Mouse (Mus musculus): ENCODE results near the gene Acss2. TPM values are rescaled to one million over a fixed set of nuclear protein-coding genes. Genes with fewer than 3 reads are reported as not detected.
A peak's percentile ranks its signal among the peaks of the same experiment; 100 is the strongest.

Gene Acss2
- polyA plus RNA-seq, 1 experiment from 2014 or later, result 30.6 TPM

DNA sequence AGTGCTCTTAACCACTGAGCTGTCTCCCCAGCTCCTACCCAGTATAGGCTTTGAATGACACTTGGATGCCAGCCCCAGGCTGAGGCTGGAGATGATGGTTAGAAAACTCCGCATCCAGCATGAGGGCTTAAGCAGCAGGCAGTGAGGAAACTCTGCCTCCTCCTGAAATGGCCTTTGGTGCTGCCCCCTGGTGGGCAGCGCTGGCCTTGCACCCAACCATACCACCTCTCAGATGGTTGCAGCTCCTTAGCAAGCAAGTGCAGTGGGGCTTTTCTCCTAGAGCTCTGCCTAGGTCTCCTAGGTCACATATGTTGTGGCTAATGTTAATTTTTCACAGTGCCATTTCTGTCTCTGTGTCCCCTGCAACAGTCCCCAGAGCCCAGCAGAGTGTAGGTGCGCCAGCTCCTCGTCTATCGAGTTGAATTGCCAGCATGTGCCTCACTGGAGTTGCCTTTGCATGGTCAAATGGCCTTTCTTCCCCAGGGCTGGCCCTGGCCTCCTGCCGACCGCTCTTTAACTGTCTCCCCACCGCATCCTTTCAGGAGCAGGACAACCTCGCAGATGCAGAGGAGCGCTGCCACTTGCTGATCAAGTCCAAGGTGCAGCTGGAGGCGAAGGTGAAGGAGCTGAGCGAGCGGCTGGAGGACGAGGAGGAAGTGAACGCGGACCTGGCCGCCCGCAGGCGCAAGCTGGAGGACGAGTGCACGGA, 109.4 kb downstream of the Acss2 start:
- WGBS, result 42% methylated on average over 21 of the region's 21 CpGs
- H3K4me3 ChIP-seq (ENCODE audit: low read depth, low read length), result no peak overlapping the region
- peaks cover 31% of the 10 kb centered on the region for H3K27me3 ChIP-seq (ENCODE audit: control insufficient read depth, insufficient read depth, low read length)
- H3K4me1 ChIP-seq (ENCODE audit: control insufficient read depth, insufficient read depth, low read length), result peaks cover 12% of the 10 kb centered on the region
- no peak overlapping the region for H3K4me2 ChIP-seq (ENCODE audit: low read depth, low read length)
- H3K36me3 ChIP-seq (ENCODE audit: control insufficient read depth, insufficient read depth, low read length), result peaks cover 5% of the 10 kb centered on the region; the same call in 1 of the 2 replicates
- no peak for ATAC-seq (ENCODE audit: low read depth)
- H3K9ac ChIP-seq (replicated peaks; ENCODE audit: low read depth, low read length), result no peak overlapping the region
- no peaks in the 10 kb centered on the region for H3K9me3 ChIP-seq (ENCODE audit: control insufficient read depth, low read length)
- no peak overlapping the region for H3K27ac ChIP-seq (ENCODE audit: low read depth, low read length)

DNA sequence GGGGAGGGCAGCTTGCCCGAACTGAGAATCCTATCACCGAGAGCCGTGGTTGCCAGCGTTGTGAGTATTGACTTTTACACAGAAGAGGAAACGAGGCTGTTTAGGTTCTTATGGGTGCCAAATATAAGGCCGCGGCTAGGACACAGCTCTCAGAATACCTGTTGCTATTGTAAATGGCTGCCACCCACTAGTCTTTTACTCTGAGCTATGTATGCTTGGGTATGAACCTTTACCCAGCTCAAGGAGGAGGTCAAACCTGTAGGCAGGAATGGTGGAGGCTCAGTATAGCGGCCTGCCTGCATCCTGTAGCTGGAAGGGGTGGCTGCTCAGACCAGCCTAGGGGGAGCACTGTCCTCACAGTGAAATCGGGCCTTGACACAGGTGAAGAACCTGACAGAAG, 110.4 kb downstream of the Acss2 start:
- no peak overlapping the region for H3K9ac ChIP-seq (replicated peaks; ENCODE audit: low read depth, low read length)
- no peak overlapping the region for H3K4me2 ChIP-seq (ENCODE audit: low read depth, low read length)
- H3K27me3 ChIP-seq (ENCODE audit: control insufficient read depth, insufficient read depth, low read length), result peaks cover 38% of the 10 kb centered on the region
- H3K9me3 ChIP-seq (ENCODE audit: control insufficient read depth, low read length), result no peaks in the 10 kb centered on the region
- H3K36me3 ChIP-seq (ENCODE audit: control insufficient read depth, insufficient read depth, low read length), result peaks cover 12% of the 10 kb centered on the region; the same call in 1 of the 2 replicates
- H3K27ac ChIP-seq (ENCODE audit: low read depth, low read length), result no peak overlapping the region
- no peak overlapping the region for H3K4me3 ChIP-seq (ENCODE audit: low read depth, low read length)
- ATAC-seq (ENCODE audit: low read depth), result no peak
- WGBS, result 88% methylated on average over 9 of the region's 9 CpGs
- peaks cover 12% of the 10 kb centered on the region for H3K4me1 ChIP-seq (ENCODE audit: control insufficient read depth, insufficient read depth, low read length)

DNA sequence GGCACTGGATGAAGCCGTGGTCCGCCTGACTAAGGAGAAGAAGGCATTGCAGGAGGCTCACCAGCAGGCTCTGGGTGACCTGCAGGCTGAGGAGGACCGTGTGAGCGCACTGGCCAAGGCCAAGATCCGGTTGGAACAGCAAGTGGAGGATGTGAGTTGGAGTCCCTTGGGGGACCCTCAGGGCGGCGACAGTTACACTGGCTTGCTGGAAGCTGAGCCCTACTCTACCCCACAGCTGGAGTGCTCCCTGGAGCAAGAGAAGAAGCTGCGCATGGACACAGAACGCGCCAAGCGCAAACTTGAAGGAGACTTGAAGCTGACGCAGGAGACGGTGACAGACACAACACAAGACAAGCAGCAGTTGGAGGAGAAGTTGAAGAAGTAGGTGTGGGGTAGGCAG, 110.8 kb downstream of the Acss2 start:
- Histone ChIP-seq H3K4me3 (ENCODE audit: low read depth, low read length) (no peak overlapping the region), H3K27ac (ENCODE audit: low read depth, low read length) (no peak overlapping the region), H3K4me2 (ENCODE audit: low read depth, low read length) (no peak overlapping the region), H3K9ac (replicated peaks; ENCODE audit: low read depth, low read length) (no peak overlapping the region), H3K27me3 (ENCODE audit: control insufficient read depth, insufficient read depth, low read length) (peaks cover 40% of the 10 kb centered on the region), H3K9me3 (ENCODE audit: control insufficient read depth, low read length) (no peaks in the 10 kb centered on the region), H3K36me3 (ENCODE audit: control insufficient read depth, insufficient read depth, low read length) (peaks cover 16% of the 10 kb centered on the region; the same call in 1 of the 2 replicates), H3K4me1 (ENCODE audit: control insufficient read depth, insufficient read depth, low read length) (peaks cover 12% of the 10 kb centered on the region)
- no peak for ATAC-seq (ENCODE audit: low read depth)
- 78% methylated on average over 13 of the region's 13 CpGs for WGBS

DNA sequence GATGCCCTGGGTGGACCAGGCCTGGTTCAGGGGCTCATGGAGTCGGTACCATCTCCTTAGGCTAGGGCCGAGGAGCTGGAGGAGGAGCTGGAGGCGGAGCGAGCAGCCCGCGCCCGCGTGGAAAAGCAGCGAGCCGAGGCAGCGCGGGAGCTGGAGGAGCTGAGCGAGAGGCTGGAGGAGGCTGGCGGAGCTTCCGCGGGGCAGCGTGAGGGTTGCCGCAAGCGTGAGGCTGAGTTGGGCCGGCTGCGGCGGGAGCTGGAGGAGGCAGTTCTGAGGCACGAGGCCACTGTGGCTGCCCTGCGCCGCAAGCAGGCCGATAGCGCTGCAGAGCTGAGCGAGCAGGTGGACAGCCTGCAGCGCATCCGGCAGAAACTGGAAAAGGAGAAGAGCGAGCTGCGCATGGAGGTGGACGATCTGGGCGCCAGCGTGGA, 111.5 kb downstream of the Acss2 start:
- H3K27ac ChIP-seq (ENCODE audit: low read depth, low read length), result no peak overlapping the region
- under 1% methylated on average over 35 of the region's 35 CpGs for WGBS
- peak overlapping the region; percentile 58 for H3K4me2 ChIP-seq (ENCODE audit: low read depth, low read length)
- H3K4me3 ChIP-seq (ENCODE audit: low read depth, low read length), result peak overlapping the region; percentile 30
- H3K9me3 ChIP-seq (ENCODE audit: control insufficient read depth, low read length), result no peaks in the 10 kb centered on the region
- H3K4me1 ChIP-seq (ENCODE audit: control insufficient read depth, insufficient read depth, low read length), result peaks cover 12% of the 10 kb centered on the region
- peak; percentile 62 for ATAC-seq (ENCODE audit: low read depth)
- H3K27me3 ChIP-seq (ENCODE audit: control insufficient read depth, insufficient read depth, low read length), result peaks cover 41% of the 10 kb centered on the region
- peak overlapping the region; percentile 44 for H3K9ac ChIP-seq (replicated peaks; ENCODE audit: low read depth, low read length)
- H3K36me3 ChIP-seq (ENCODE audit: control insufficient read depth, insufficient read depth, low read length), result peaks cover 24% of the 10 kb centered on the region

DNA sequence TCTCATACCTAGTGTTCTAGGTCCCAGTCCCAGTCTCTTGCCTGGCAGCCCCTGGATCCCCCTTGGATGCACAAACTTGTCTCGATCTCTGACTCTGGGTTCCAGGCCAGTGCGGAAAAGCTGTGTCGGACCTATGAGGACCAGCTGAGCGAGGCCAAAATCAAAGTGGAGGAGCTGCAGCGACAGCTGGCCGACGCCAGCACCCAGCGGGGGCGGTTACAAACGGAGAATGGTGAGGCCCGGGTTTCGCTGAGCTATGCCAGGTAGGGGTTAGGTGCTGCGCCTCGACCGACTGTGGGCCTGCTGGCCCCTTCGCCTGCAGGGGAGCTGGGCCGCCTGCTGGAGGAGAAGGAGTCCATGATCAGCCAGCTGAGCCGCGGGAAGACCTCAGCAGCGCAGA, 112.4 kb downstream of the Acss2 start:
- Histone ChIP-seq H3K4me3 (ENCODE audit: low read depth, low read length) (no peak overlapping the region), H3K27me3 (ENCODE audit: control insufficient read depth, insufficient read depth, low read length) (peaks cover 41% of the 10 kb centered on the region), H3K36me3 (ENCODE audit: control insufficient read depth, insufficient read depth, low read length) (peaks cover 33% of the 10 kb centered on the region), H3K4me1 (ENCODE audit: control insufficient read depth, insufficient read depth, low read length) (peaks cover 12% of the 10 kb centered on the region), H3K9me3 (ENCODE audit: control insufficient read depth, low read length) (no peaks in the 10 kb centered on the region), H3K27ac (ENCODE audit: low read depth, low read length) (no peak overlapping the region), H3K4me2 (ENCODE audit: low read depth, low read length) (no peak overlapping the region), H3K9ac (replicated peaks; ENCODE audit: low read depth, low read length) (no peak overlapping the region)
- ATAC-seq (ENCODE audit: low read depth), result no peak
- 29% methylated on average over 20 of the region's 20 CpGs for WGBS

DNA sequence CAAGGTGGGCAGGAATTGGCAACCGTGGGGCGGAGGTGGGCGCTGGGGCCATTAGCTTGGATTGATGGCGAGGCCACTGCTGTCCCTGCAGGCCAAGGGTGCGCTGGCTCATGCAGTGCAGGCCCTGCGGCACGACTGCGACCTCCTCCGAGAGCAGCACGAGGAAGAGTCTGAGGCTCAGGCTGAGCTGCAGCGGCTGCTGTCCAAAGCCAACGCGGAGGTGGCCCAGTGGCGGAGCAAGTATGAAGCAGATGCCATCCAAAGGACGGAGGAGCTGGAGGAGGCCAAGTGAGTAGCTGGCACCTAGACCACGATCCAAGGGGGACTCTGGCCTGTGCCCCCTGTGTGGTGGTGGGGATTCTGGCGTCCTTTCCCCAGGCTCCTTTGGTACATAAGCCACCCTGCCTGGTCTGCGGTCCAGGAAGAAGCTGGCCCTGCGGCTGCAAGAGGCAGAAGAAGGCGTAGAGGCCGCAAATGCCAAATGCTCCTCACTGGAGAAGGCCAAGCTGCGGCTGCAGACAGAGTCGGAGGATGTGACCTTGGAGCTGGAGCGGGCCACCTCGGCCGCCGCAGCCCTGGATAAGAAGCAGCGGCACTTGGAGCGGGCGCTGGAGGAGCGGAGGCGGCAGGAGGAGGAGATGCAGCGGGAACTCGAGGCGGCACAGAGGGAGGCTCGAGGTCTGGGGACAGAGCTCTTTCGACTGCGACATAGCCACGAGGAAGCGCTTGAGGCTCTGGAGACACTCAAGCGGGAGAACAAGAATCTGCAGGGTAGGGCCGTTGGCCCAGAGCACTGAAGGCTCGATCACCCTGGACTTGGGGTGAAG, 113.1 kb downstream of the Acss2 start:
- Histone ChIP-seq H3K36me3 (ENCODE audit: control insufficient read depth, insufficient read depth, low read length) (peaks cover 39% of the 10 kb centered on the region), H3K9ac (replicated peaks; ENCODE audit: low read depth, low read length) (no peak overlapping the region), H3K4me3 (ENCODE audit: low read depth, low read length) (no peak overlapping the region), H3K4me2 (ENCODE audit: low read depth, low read length) (no peak overlapping the region), H3K27ac (ENCODE audit: low read depth, low read length) (no peak overlapping the region), H3K9me3 (ENCODE audit: control insufficient read depth, low read length) (no peaks in the 10 kb centered on the region), H3K27me3 (ENCODE audit: control insufficient read depth, insufficient read depth, low read length) (peaks cover 41% of the 10 kb centered on the region), H3K4me1 (ENCODE audit: control insufficient read depth, insufficient read depth, low read length) (peaks cover 12% of the 10 kb centered on the region)
- WGBS, result 21% methylated on average over 42 of the region's 43 CpGs
- no peak for ATAC-seq (ENCODE audit: low read depth)

DNA sequence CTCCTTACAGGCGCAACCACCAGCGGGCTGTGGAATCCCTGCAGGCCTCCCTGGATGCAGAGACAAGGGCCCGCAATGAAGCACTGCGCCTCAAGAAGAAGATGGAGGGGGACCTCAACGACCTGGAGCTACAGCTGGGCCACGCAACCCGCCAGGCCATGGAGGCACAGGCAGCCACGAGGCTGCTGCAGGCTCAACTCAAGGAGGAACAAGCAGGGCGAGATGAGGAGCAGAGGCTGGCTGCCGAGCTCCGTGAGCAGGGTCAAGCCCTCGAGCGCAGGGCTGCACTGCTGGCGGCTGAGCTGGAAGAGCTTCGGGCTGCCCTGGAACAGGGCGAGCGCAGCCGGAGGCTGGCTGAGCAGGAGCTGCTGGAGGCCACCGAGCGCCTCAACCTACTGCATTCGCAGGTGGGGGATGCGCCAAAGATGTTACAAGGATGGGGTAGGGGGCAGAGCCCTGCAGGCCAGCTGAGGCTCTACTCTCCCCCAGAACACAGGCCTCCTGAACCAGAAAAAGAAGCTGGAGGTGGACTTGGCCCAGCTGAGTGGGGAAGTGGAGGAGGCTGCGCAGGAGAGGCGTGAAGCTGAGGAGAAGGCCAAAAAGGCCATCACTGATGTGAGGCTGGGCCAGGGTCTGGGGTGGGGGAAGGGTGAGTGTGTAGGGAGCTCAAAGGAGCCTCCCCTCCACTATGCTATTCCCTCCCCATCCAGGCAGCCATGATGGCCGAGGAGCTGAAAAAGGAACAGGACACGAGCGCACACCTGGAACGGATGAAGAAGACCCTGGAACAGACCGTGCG, 114.6 kb downstream of the Acss2 start:
- Histone ChIP-seq H3K36me3 (ENCODE audit: control insufficient read depth, insufficient read depth, low read length) (peaks cover 43% of the 10 kb centered on the region), H3K9ac (replicated peaks; ENCODE audit: low read depth, low read length) (no peak overlapping the region), H3K4me3 (ENCODE audit: low read depth, low read length) (no peak overlapping the region), H3K27ac (ENCODE audit: low read depth, low read length) (no peak overlapping the region), H3K4me2 (ENCODE audit: low read depth, low read length) (no peak overlapping the region), H3K4me1 (ENCODE audit: control insufficient read depth, insufficient read depth, low read length) (peaks cover 12% of the 10 kb centered on the region), H3K9me3 (ENCODE audit: control insufficient read depth, low read length) (no peaks in the 10 kb centered on the region), H3K27me3 (ENCODE audit: control insufficient read depth, insufficient read depth, low read length) (peaks cover 40% of the 10 kb centered on the region)
- WGBS, result 65% methylated on average over 30 of the region's 30 CpGs
- ATAC-seq (ENCODE audit: low read depth), result no peak

DNA sequence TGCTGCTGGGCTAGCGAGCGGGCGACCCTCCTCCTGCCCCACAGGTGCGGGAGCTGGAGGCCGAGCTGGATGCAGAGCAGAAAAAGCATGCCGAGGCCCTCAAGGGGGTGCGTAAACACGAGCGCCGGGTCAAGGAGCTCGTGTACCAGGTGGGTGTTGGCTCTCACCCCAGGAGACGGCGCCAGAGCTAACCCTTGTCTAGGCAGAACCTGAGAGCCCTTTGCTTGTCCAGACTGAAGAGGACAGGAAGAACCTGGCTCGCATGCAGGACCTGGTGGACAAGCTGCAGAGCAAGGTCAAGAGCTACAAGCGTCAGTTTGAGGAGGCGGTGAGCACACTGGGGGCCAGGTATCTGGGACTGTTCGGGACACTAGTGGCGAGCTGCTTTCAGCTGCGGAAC, 115.4 kb downstream of the Acss2 start:
- H3K4me1 ChIP-seq (ENCODE audit: control insufficient read depth, insufficient read depth, low read length), result peaks cover 12% of the 10 kb centered on the region
- no peak for ATAC-seq (ENCODE audit: low read depth)
- no peak overlapping the region for H3K27ac ChIP-seq (ENCODE audit: low read depth, low read length)
- no peaks in the 10 kb centered on the region for H3K9me3 ChIP-seq (ENCODE audit: control insufficient read depth, low read length)
- peaks cover 37% of the 10 kb centered on the region for H3K27me3 ChIP-seq (ENCODE audit: control insufficient read depth, insufficient read depth, low read length)
- peaks cover 49% of the 10 kb centered on the region for H3K36me3 ChIP-seq (ENCODE audit: control insufficient read depth, insufficient read depth, low read length)
- no peak overlapping the region for H3K4me2 ChIP-seq (ENCODE audit: low read depth, low read length)
- H3K4me3 ChIP-seq (ENCODE audit: low read depth, low read length), result no peak overlapping the region
- WGBS, result 68% methylated on average over 19 of the region's 19 CpGs
- H3K9ac ChIP-seq (replicated peaks; ENCODE audit: low read depth, low read length), result no peak overlapping the region

Measured in neural tube, embryonic 14.5 days (tissue).